Mouse (Mus musculus) stomach, postnatal 0 days (tissue): ENCODE data around the gene Fam69b. TPM values are rescaled to one million over a fixed set of nuclear protein-coding genes. Genes with fewer than 3 reads are reported as not detected.
A peak's percentile ranks its signal among the peaks of the same experiment; 100 is the strongest.

ENCODE experiments used
- ATAC-seq: fragments of 200-750 bp; cut with Nextera tagmentation; 2 replicates; pipeline ENCODE4 v1.8.0; 2017; ENCODE audit not compliant: low FRiP score, low TSS enrichment
- DNase-seq: peaks from one replicate; pipeline ENCODE4 v3.0.0-alpha.2; 2016; ENCODE audit warnings: low spot score
- H3K27ac ChIP-seq: fragments of 300-500 bp; sonication (generic); replicated peaks from 2 replicates; pipeline ENCODE4 v1.5.1; 2014; ENCODE audit warnings: mild to moderate bottlenecking, control low read depth
- H3K27me3 ChIP-seq: fragments of 300-500 bp; sonication (generic); 2 replicates; pipeline ENCODE4 v1.6.1; 2014; ENCODE audit warnings: low read length; ENCODE audit not compliant: control insufficient read depth, insufficient read depth
- H3K36me3 ChIP-seq: fragments of 300-500 bp; sonication (generic); 2 replicates; pipeline ENCODE4 v1.6.1; 2014; ENCODE audit warnings: low read length, mixed read lengths; ENCODE audit not compliant: control insufficient read depth, insufficient read depth
- H3K4me1 ChIP-seq: fragments of 300-500 bp; sonication (generic); replicated peaks from 2 replicates; pipeline ENCODE4 v1.6.1; 2014; ENCODE audit warnings: antibody characterized with exemption; ENCODE audit not compliant: control insufficient read depth, insufficient read depth
- H3K4me2 ChIP-seq: fragments of 300-500 bp; sonication (generic); replicated peaks from 2 replicates; pipeline ENCODE4 v1.6.1; 2014; ENCODE audit warnings: low read depth, mild to moderate bottlenecking, control low read depth, moderate library complexity
- H3K4me3 ChIP-seq: fragments of 300-500 bp; sonication (generic); 2 replicates; pipeline ENCODE4 v1.5.1; 2014; ENCODE audit warnings: low read depth, low read length, control low read depth
- H3K9ac ChIP-seq: fragments of 300-500 bp; sonication (generic); 2 replicates; pipeline ENCODE4 v1.6.1; 2014; ENCODE audit warnings: mild to moderate bottlenecking, low read length, control low read depth, mixed read lengths
- H3K9me3 ChIP-seq: fragments of 300-500 bp; sonication (generic); 2 replicates; pipeline ENCODE4 v1.6.1; 2016; ENCODE audit warnings: low read length; ENCODE audit not compliant: control insufficient read depth
- CTCF ChIP-seq: IDR thresholded peaks from 2 replicates; pipeline ENCODE4 v1.5.1; 2016; ENCODE audit warnings: antibody characterized with exemption, low read depth, mild to moderate bottlenecking, moderate library complexity
- EP300 ChIP-seq: optimal IDR thresholded peaks from 2 replicates; pipeline ENCODE3; 2016; ENCODE audit warnings: antibody characterized with exemption
- WGBS: fragments of 180-500 bp; shearing (Covaris S2); extraction: QIAGEN DNeasy Blood & Tissue Kit; methylation state at CpG from one replicate; pipeline ENCODE4 v1.1.7; 2014; 5-methylcytosine and 5-hydroxymethylcytosine counted together
- polyA plus RNA-seq: library from polyadenylated mRNA; unstranded; fragments of >200 nt; fragmentation: Nextera tagmentation; extraction: Ambion mirVana; gene quantifications from 2 replicates; pipeline ENCODE4 v1.2.1, GENCODE M21; 2015

Gene Fam69b
- polyA plus RNA-seq, 1 experiment from 2014 or later, result 10.9 TPM

DNA sequence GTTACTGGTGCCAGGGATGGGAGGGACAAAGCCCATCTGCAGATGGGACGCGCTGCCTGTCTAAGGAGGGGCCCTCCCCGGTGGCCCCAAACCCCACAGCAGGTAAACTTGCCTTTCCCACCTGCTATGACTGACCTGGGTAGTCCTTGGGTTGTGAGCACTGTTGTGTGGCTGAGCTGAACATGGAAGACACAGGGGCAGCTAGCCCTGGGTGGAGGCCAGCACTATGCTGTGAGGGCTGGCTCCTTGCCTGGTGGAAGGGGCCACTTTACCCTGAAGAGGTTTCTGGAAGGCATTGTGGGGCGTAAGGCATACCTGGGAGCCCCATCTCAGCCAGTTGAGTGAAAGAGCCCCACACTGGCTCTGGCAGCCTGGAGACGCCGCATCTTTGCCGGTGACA lies 37.3 kb upstream of the Fam69b start:
- TF ChIP-seq CTCF, result no peak
- TF ChIP-seq EP300, result no peak
- H3K9ac ChIP-seq, result peak overlapping the region; percentile 53; the same call in 1 of the 2 replicates
- ATAC-seq (no peak), DNase-seq (no peak)
- no peaks in the 10 kb centered on the region for H3K4me1 ChIP-seq
- no peaks in the 10 kb centered on the region for H3K27me3 ChIP-seq
- H3K36me3 ChIP-seq, result peaks cover 16% of the 10 kb centered on the region
- 88% methylated on average over 7 of the region's 7 CpGs for WGBS
- H3K9me3 ChIP-seq, result no peaks in the 10 kb centered on the region
- H3K4me2 ChIP-seq, result no peak overlapping the region; the same call in 1 of the 2 replicates
- H3K27ac ChIP-seq, result peak overlapping the region; percentile 18; the same call in 1 of the 2 replicates
- H3K4me3 ChIP-seq, result no peak overlapping the region

DNA sequence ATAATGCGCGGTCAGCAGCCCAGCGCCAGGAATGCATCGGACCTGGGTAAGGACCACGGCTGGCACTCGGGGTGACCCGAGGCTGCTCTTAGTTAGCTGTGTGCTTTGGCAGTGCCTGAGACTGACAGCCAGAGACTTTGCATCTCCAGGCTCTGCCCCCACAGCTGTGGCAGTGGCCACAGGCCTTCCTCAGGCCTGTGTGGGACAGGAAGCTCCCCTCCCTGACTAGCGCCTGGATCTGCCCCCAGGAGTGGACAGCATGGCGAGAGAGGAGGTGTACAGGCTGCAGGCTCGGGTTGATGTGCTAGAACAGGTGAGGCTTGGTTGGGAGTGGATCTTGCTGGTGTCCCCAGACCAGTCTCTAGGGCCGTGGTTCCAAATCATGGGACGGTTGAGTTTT lies 36.8 kb upstream of the Fam69b start:
- no peak overlapping the region for H3K4me3 ChIP-seq
- H3K4me2 ChIP-seq, result no peak overlapping the region
- TF ChIP-seq CTCF (no peak), EP300 (no peak)
- H3K4me1 ChIP-seq, result no peaks in the 10 kb centered on the region
- peak overlapping the region; percentile 18; the same call in 1 of the 2 replicates for H3K27ac ChIP-seq
- no peaks in the 10 kb centered on the region for H3K9me3 ChIP-seq
- H3K9ac ChIP-seq, result no peak overlapping the region
- H3K36me3 ChIP-seq, result peaks cover 17% of the 10 kb centered on the region
- no peaks in the 10 kb centered on the region for H3K27me3 ChIP-seq
- no peak for ATAC-seq
- no peak for DNase-seq
- 78% methylated on average over 12 of the region's 12 CpGs for WGBS

DNA sequence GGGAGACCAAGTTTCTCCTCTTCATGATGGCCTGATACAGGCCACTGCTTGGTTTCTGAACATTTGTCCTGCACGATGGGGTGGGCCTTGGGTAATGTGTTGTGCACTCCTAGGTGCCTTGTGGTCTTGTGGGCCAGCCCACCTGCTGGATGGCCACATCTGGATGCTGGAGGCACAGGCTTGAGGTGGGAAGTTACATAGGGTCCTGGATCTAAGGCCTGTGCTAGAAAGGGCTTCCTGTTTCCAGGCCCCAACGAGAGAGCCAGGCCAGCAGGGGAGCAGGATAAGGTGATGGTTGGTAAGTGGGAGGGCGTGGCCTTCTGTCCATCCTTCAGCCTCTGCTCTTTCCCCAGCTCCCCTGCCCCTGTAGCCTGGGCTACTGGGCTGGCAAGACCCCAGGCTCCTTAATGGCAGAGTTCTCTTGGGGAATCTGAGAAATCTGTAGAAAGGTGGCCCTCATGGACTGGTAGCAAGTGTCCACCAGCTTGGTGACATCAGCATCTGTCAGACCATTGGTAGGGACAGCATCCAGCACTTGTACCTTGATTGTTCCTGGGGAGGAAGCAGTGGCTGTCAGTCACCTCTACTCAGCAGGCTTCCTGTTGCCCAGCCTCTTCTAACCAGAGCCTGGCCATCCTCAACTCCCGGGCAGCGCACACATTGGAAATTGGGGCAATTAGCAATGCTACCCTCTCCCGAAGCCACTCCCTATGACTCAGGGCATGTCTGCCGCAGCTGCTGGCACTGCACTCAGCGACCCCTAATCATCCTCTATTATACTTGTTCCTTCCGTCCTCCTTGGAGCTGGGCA lies 34.8 kb upstream of the Fam69b start:
- Histone ChIP-seq H3K4me2 (no peak overlapping the region), H3K4me1 (no peaks in the 10 kb centered on the region), H3K9ac (no peak overlapping the region), H3K27ac (no peak overlapping the region), H3K9me3 (no peaks in the 10 kb centered on the region), H3K27me3 (no peaks in the 10 kb centered on the region), H3K4me3 (no peak overlapping the region), H3K36me3 (peaks cover 17% of the 10 kb centered on the region)
- ATAC-seq, result peak; percentile 3; the same call in 1 of the 2 replicates
- WGBS, result 63% methylated on average over 9 of the region's 9 CpGs
- DNase-seq, result no peak
- TF ChIP-seq CTCF, result no peak
- no peak for TF ChIP-seq EP300

DNA sequence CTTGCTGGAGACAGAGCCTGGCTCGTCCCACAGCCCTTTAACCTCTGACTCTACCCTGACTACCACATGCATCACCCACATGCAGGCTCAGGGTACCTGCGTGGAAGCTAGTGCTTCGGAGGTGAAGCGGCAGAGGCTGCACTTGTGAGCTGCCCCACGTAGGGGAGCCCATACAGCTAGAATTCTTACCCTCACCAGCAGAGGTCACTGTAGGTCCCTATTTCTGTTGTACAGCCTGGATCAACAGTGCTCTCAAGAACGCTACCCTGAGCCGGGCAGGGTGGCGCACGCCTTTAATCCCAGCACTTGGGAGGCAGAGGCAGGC lies 34.3 kb upstream of the Fam69b start:
- peak; percentile 56 for ATAC-seq
- no peak overlapping the region for H3K9ac ChIP-seq
- no peak overlapping the region for H3K27ac ChIP-seq
- no peak overlapping the region for H3K4me2 ChIP-seq
- H3K9me3 ChIP-seq, result no peaks in the 10 kb centered on the region
- no peak overlapping the region for H3K4me3 ChIP-seq
- peak; percentile 63 for DNase-seq
- peaks cover 17% of the 10 kb centered on the region for H3K36me3 ChIP-seq
- 74% methylated on average over 9 of the region's 9 CpGs for WGBS
- H3K4me1 ChIP-seq, result no peaks in the 10 kb centered on the region
- H3K27me3 ChIP-seq, result no peaks in the 10 kb centered on the region
- TF ChIP-seq CTCF (peak; percentile 70), EP300 (no peak)

DNA sequence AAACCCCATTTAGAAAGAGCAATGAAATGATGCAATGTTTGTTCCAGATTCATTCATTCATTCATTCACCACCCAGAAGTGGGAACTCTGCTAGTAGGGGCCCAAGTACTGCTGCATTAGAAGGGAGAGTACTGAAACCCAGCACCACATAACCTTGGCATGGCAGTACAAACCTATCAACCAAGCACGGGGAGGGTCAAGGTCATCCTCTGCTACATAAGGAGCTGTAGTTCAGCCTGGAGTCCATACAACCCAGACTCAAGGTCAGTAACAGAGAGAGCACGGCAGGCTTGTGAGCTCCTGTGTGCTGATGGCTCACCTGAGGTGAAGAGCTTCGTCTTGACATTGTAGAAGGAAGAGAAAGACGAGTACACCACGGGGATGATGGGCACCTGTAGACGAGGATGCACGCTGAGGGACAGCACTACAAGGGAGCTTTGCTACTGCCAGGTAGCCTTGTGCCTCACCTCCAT lies 33.8 kb upstream of the Fam69b start:
- Histone ChIP-seq H3K4me2 (no peak overlapping the region), H3K9me3 (no peaks in the 10 kb centered on the region), H3K9ac (no peak overlapping the region), H3K4me3 (no peak overlapping the region), H3K27me3 (no peaks in the 10 kb centered on the region), H3K36me3 (peaks cover 17% of the 10 kb centered on the region), H3K4me1 (no peaks in the 10 kb centered on the region), H3K27ac (peak overlapping the region; percentile 45; the same call in 1 of the 2 replicates)
- ATAC-seq (0 out of 2 replicates have a peak, but pooled peaks have one; percentile 1), DNase-seq (no peak)
- WGBS, result 82% methylated on average over 7 of the region's 7 CpGs
- TF ChIP-seq CTCF (no peak), EP300 (no peak)

DNA sequence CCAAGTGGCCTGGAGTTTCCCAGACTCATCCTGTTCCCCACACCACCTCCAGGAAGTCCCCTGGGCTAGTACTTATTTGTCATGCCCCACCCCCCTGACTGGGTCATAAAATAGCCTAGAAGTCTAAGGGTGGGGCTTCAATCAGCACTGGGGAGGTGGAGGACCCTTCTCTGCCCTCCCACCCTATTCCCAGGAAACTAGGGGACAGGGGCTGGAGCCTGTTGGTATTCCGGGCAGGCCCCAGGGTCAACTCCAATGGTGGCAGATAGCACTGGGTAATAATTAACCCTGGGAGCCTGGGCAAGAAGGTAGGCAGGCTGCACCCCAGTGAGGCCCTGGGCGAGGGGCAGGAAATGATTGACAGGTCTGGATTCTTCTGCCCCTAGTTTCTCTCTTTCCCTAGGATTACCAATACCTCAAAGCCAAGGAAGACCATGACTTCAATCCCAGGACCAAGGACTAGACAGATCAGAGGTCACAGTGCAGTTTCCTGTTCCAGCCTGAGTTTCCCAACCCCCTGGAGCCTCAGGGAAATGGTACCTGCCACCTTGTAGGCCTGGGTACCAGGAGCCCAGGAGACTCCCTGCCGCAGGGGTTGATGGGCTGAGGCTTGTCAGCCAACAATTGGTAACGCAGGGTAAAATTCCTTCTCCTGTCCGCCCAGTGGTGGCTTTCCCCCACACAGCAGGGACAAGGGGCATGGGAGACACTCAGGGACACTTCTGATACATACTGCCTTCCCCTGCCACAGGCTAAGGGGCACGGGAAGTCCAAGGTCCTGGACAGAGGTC lies 33.1 kb upstream of the Fam69b start:
- DNase-seq (peak; percentile 72), ATAC-seq (peak; percentile 54)
- H3K27ac ChIP-seq, result peak overlapping the region; percentile 45
- no peaks in the 10 kb centered on the region for H3K4me1 ChIP-seq
- no peak overlapping the region for H3K4me2 ChIP-seq
- H3K36me3 ChIP-seq, result peaks cover 17% of the 10 kb centered on the region
- TF ChIP-seq EP300, result no peak
- no peak for TF ChIP-seq CTCF
- WGBS, result 54% methylated on average over 6 of the region's 6 CpGs
- no peaks in the 10 kb centered on the region for H3K9me3 ChIP-seq
- H3K4me3 ChIP-seq, result no peak overlapping the region
- H3K27me3 ChIP-seq, result no peaks in the 10 kb centered on the region
- no peak overlapping the region for H3K9ac ChIP-seq
